Mouse (Mus musculus) MEL (cell line): ENCODE results near the gene A930018P22Rik. TPM values are rescaled to one million over a fixed set of nuclear protein-coding genes. Genes with fewer than 3 reads are reported as not detected.
"Not testable (repeated sequence)": the region's sequence is repeated elsewhere in the genome, so short reads cannot be mapped to it uniquely, and the experiment has no call there.

Source experiments
- DNase-seq: peaks from one replicate; pipeline ENCODE4 v3.0.0; 2011; ENCODE audit warnings: low read depth, low spot score
- H3K27ac ChIP-seq: 2 replicates; pipeline ENCODE4 v1.5.1; 2012; ENCODE audit warnings: low read depth, mild to moderate bottlenecking, control low read depth, low read length, moderate library complexity; ENCODE audit not compliant: control insufficient read depth
- H3K27me3 ChIP-seq, 2 experiments: fragments of 150-350 bp in 1 of 2; sonication (generic) in 1 of 2; 2 replicates each; pipeline ENCODE4 v1.6.1; 2012; ENCODE audit warnings: low read length in 2 of 2, mild to moderate bottlenecking in 2 of 2, improper control_type of control experiment in 1 of 2, moderate library complexity in 1 of 2; ENCODE audit not compliant: insufficient read depth in 2 of 2, control insufficient read depth in 1 of 2
- H3K36me3 ChIP-seq, 2 experiments: 2 replicates each; pipeline ENCODE4 v1.6.1; 2012 to 2014; ENCODE audit warnings: low read length in 2 of 2, improper control_type of control experiment in 1 of 2, inconsistent platforms in 1 of 2, mild to moderate bottlenecking in 1 of 2; ENCODE audit not compliant: insufficient read depth in 2 of 2, control insufficient read depth in 1 of 2
- H3K4me1 ChIP-seq, 2 experiments: fragments of 150-350 bp in 1 of 2; sonication (generic) in 1 of 2; 2 replicates each; pipeline ENCODE4 v1.6.1; 2012; ENCODE audit warnings: low read length in 2 of 2, improper control_type of control experiment in 1 of 2, mild to moderate bottlenecking in 1 of 2; ENCODE audit not compliant: insufficient read depth in 2 of 2, control insufficient read depth in 1 of 2
- H3K4me3 ChIP-seq, 2 experiments: fragments of 150-350 bp in 1 of 2; sonication (generic) in 1 of 2; 2 replicates each; pipeline ENCODE4 v1.5.1; 2012; ENCODE audit warnings: low read depth in 2 of 2, low read length in 2 of 2, mild to moderate bottlenecking in 2 of 2, moderate library complexity in 2 of 2, control low read depth in 1 of 2, improper control_type of control experiment in 1 of 2; ENCODE audit not compliant: control insufficient read depth in 1 of 2, insufficient read depth in 1 of 2
- H3K79me2 ChIP-seq: 2 replicates; pipeline ENCODE4 v1.6.1; 2012; ENCODE audit warnings: mild to moderate bottlenecking, low read length, moderate library complexity; ENCODE audit not compliant: control insufficient read depth, poor library complexity, insufficient read depth
- H3K9ac ChIP-seq: 2 replicates; pipeline ENCODE4 v1.6.1; 2012; ENCODE audit warnings: low read depth, mild to moderate bottlenecking, control low read depth, low read length, moderate library complexity; ENCODE audit not compliant: control insufficient read depth, poor library complexity, severe bottlenecking
- H3K9me3 ChIP-seq: fragments of 150-350 bp; sonication (generic); replicated peaks from 2 replicates; pipeline ENCODE4 v1.6.1; 2012; ENCODE audit warnings: mild to moderate bottlenecking, low read length, improper control_type of control experiment, moderate library complexity; ENCODE audit not compliant: insufficient read depth
- BHLHE40 ChIP-seq: IDR thresholded peaks from 2 replicates; pipeline ENCODE4 v1.6.1; 2012; ENCODE audit warnings: low read depth, mild to moderate bottlenecking, inconsistent platforms, low read length, improper control_type of control experiment, borderline replicate concordance
- CHD2 ChIP-seq: IDR thresholded peaks from 2 replicates; pipeline ENCODE4 v1.6.1; 2011; ENCODE audit warnings: low read length, improper control_type of control experiment
- EP300 ChIP-seq, 2 experiments: IDR thresholded peaks; 2 replicates each; pipeline ENCODE4 v1.6.1; 2011; ENCODE audit warnings: improper control_type of control experiment in 2 of 2, low read length in 2 of 2, low read depth in 1 of 2, mild to moderate bottlenecking in 1 of 2
- ETS1 ChIP-seq: IDR thresholded peaks from 2 replicates; pipeline ENCODE4 v1.6.1; 2012; ENCODE audit warnings: low read depth, mild to moderate bottlenecking, inconsistent platforms, low read length, improper control_type of control experiment, moderate library complexity
- GABPA ChIP-seq: IDR thresholded peaks from 2 replicates; pipeline ENCODE4 v1.6.1; 2012; ENCODE audit warnings: low read depth, mild to moderate bottlenecking, inconsistent platforms, low read length, improper control_type of control experiment, moderate library complexity
- GATA1 ChIP-seq: IDR thresholded peaks from 2 replicates; pipeline ENCODE4 v1.6.1; 2011; ENCODE audit warnings: low read depth, low read length, improper control_type of control experiment
- HCFC1 ChIP-seq: IDR thresholded peaks from 2 replicates; pipeline ENCODE4 v1.6.1; 2012; ENCODE audit warnings: low read depth, mild to moderate bottlenecking, inconsistent platforms, low read length, improper control_type of control experiment, moderate library complexity
- JUND ChIP-seq: IDR thresholded peaks from 2 replicates; pipeline ENCODE4 v1.6.1; 2011; ENCODE audit warnings: low read depth, mild to moderate bottlenecking, improper control_type of control experiment, low read length
- MAX ChIP-seq: IDR thresholded peaks from 2 replicates; pipeline ENCODE4 v1.6.1; 2011; ENCODE audit warnings: low read length, improper control_type of control experiment
- MAZ ChIP-seq: IDR thresholded peaks from 2 replicates; pipeline ENCODE4 v1.6.1; 2012; ENCODE audit warnings: low read depth, mild to moderate bottlenecking, inconsistent platforms, low read length, improper control_type of control experiment
- MXI1 ChIP-seq: IDR thresholded peaks from 2 replicates; pipeline ENCODE4 v1.6.1; 2011; ENCODE audit warnings: mild to moderate bottlenecking, low read depth, low read length, improper control_type of control experiment
- MYB ChIP-seq: IDR thresholded peaks from 2 replicates; pipeline ENCODE4 v1.6.1; 2011; ENCODE audit warnings: mild to moderate bottlenecking, low read depth, low read length, improper control_type of control experiment
- NELFE ChIP-seq: IDR thresholded peaks from 2 replicates; pipeline ENCODE4 v1.6.1; 2011; ENCODE audit warnings: low read depth, low read length, improper control_type of control experiment
- NRF1 ChIP-seq: IDR thresholded peaks from 2 replicates; pipeline ENCODE4 v1.6.1; 2014; ENCODE audit warnings: low read depth, mild to moderate bottlenecking, inconsistent platforms, low read length, improper control_type of control experiment, moderate library complexity; ENCODE audit not compliant: poor library complexity, insufficient read depth, severe bottlenecking
- POLR2A ChIP-seq, 2 experiments: IDR thresholded peaks; 2 replicates each; pipeline ENCODE4 v1.6.1; 2011 to 2012; ENCODE audit warnings: low read length in 2 of 2, mild to moderate bottlenecking in 2 of 2, control low read depth in 1 of 2, improper control_type of control experiment in 1 of 2, low read depth in 1 of 2, moderate library complexity in 1 of 2; ENCODE audit not compliant: control insufficient read depth in 1 of 2, insufficient read depth in 1 of 2, poor library complexity in 1 of 2
- POLR2AphosphoS2 ChIP-seq: IDR thresholded peaks from 2 replicates; pipeline ENCODE4 v1.6.1; 2011; ENCODE audit warnings: low read length, improper control_type of control experiment
- RAD21 ChIP-seq: IDR thresholded peaks from 2 replicates; pipeline ENCODE4 v1.6.1; 2011; ENCODE audit warnings: mild to moderate bottlenecking, low read depth, low read length, improper control_type of control experiment
- RCOR1 ChIP-seq: IDR thresholded peaks from 2 replicates; pipeline ENCODE4 v1.6.1; 2012; ENCODE audit warnings: low read depth, mild to moderate bottlenecking, inconsistent platforms, low read length, improper control_type of control experiment
- SIN3A ChIP-seq: IDR thresholded peaks from 2 replicates; pipeline ENCODE4 v1.6.1; 2012; ENCODE audit warnings: low read length, improper control_type of control experiment, inconsistent platforms
- TAL1 ChIP-seq: IDR thresholded peaks from 2 replicates; pipeline ENCODE4 v1.6.1; 2012; ENCODE audit warnings: mild to moderate bottlenecking, inconsistent platforms, low read length, moderate library complexity, mixed read lengths
- TCF12 ChIP-seq: IDR thresholded peaks from 2 replicates; pipeline ENCODE4 v1.6.1; 2014; ENCODE audit warnings: low read depth, mild to moderate bottlenecking, inconsistent platforms, low read length, improper control_type of control experiment, moderate library complexity
- ZNF384 ChIP-seq: IDR thresholded peaks from 2 replicates; pipeline ENCODE4 v1.6.1; 2012; ENCODE audit warnings: low read depth, mild to moderate bottlenecking, inconsistent platforms, low read length, improper control_type of control experiment
- polyA plus RNA-seq, 2 experiments: library from polyadenylated mRNA; stranded (reverse) in 1 of 2; unstranded in 1 of 2; fragments of >175 nt in 1 of 2; fragments of >200 nt in 1 of 2; gene quantifications; 2 replicates each; pipeline versions ENCODE4 v1.2.1 to v1.2.4; 2012; ENCODE audit warnings: low replicate concordance in 2 of 2, low read depth in 1 of 2; ENCODE audit not compliant: insufficient read length in 2 of 2, insufficient read depth in 1 of 2, missing spikeins in 1 of 2
- total RNA-seq: library from RNA; depleted of rRNA; stranded (reverse); fragments of 300-350 nt; gene quantifications from 2 replicates; pipeline ENCODE4 v1.2.3, GENCODE M21; 2012; rRNA removed

Gene A930018P22Rik
- total RNA-seq (not detected in 2 replicates), polyA plus RNA-seq (not detected)

- Histone ChIP-seq H3K36me3 (peaks cover 0 to 20% of the 10 kb centered on the region in 2 experiments; a peak in 2 of 4 replicates), H3K27ac (peak within 1 kb of the TSS; percentile 97), H3K79me2 (no peaks in the 10 kb centered on the region), H3K4me1 (peaks cover 12 to 19% of the 10 kb centered on the region in 2 experiments), H3K4me3 (peak within 1 kb of the TSS; percentile 72 to 92), H3K27me3 (peaks cover 7 to 28% of the 10 kb centered on the region in 2 experiments), H3K9me3 (no peaks in the 10 kb centered on the region), H3K9ac (peak within 1 kb of the TSS; percentile 77)
- no peak for TF ChIP-seq CHD2
- TF ChIP-seq JUND = no peak
- TF ChIP-seq POLR2AphosphoS2 = no peak
- no peak for TF ChIP-seq BHLHE40
- TF ChIP-seq TCF12 = 0 out of 2 replicates have a peak, but pooled peaks have one; percentile 12
- TF ChIP-seq RCOR1 = no peak
- no peak for TF ChIP-seq RAD21
- peak; percentile 43 to 49; a peak in 1 of 4 replicates for TF ChIP-seq POLR2A (IDR thresholded peaks at IDR 0.05; ENCODE audit: control insufficient read depth in 1 of 2, insufficient read depth in 1 of 2, low read depth in 1 of 2, low read length in 2 of 2, poor library complexity in 1 of 2)
- TF ChIP-seq NRF1 = peak; percentile 61
- TF ChIP-seq ZNF384 = no peak
- no peak for TF ChIP-seq MYB
- TF ChIP-seq NELFE = peak; percentile 46
- peak; percentile 68; the same call in 1 of the 2 replicates for TF ChIP-seq MAZ
- no peak for TF ChIP-seq GABPA
- TF ChIP-seq MAX = no peak; the same call in 1 of the 2 replicates
- DNase-seq = peak; percentile 92
Measured at GRCm38 (mm10) chr2:104122505-104123378, at the start of gene A930018P22Rik. Gene A930018P22Rik, plus strand, starts transcription at chr2:104122769.

- DNase-seq = peak; percentile 74
- H3K27ac ChIP-seq, H3K27me3 ChIP-seq, H3K4me3 ChIP-seq, H3K4me1 ChIP-seq, H3K79me2 ChIP-seq, H3K9ac ChIP-seq, H3K9me3 ChIP-seq, H3K36me3 ChIP-seq: not testable (repeated sequence)
- TF ChIP-seq ZNF384 = peak; percentile 34; the same call in 1 of the 2 replicates
- peak; percentile 59; the same call in 1 of the 2 replicates for TF ChIP-seq BHLHE40
- TF ChIP-seq GATA1 = peak; percentile 94
- TF ChIP-seq MXI1 = peak; percentile 20; the same call in 1 of the 2 replicates
- TF ChIP-seq ETS1 = peak; percentile 78
- peak; percentile 89 to 90 for TF ChIP-seq EP300 (IDR thresholded peaks at IDR 0.05; ENCODE audit: low read depth in 1 of 2, low read length in 2 of 2)
- 0 out of 2 replicates have a peak, but pooled peaks have one; percentile 40 for TF ChIP-seq MAZ
- peak; percentile 84 for TF ChIP-seq RCOR1
- peak; percentile 91 for TF ChIP-seq TCF12
- TF ChIP-seq SIN3A = peak; percentile 64
- 0 out of 2 replicates have a peak, but pooled peaks have one; percentile 20 for TF ChIP-seq HCFC1
- TF ChIP-seq TAL1 = peak; percentile 68
Measured at GRCm38 (mm10) chr2:104078285-104078684, 44.3 kb upstream of the A930018P22Rik start.

- H3K79me2 ChIP-seq, H3K4me1 ChIP-seq, H3K27me3 ChIP-seq, H3K9ac ChIP-seq, H3K27ac ChIP-seq, H3K4me3 ChIP-seq, H3K9me3 ChIP-seq, DNase-seq, H3K36me3 ChIP-seq: not testable (repeated sequence)
Measured at GRCm38 (mm10) chr2:104081436-104082050, 41.0 kb upstream of the A930018P22Rik start.
